Mouse (Mus musculus) inflammation-experienced regulatory T-cells, adult 6 months (primary cell): Measurements from ENCODE around the gene Zer1. TPM values are rescaled to one million over a fixed set of nuclear protein-coding genes. Genes with fewer than 3 reads are reported as not detected.
"Not testable (repeated sequence)": the region's sequence is repeated elsewhere in the genome, so short reads cannot be mapped to it uniquely, and the experiment has no call there.

Source experiments
- ATAC-seq: one replicate; pipeline ENCODE4 v1.8.0; 2017
- polyA plus RNA-seq, 3 experiments: library from polyadenylated mRNA; unstranded; fragments of 100-300 nt; shearing (Covaris generic); gene quantifications; one replicate each; pipeline ENCODE4 v1.2.1; 2017

Zer1 gene
- polyA plus RNA-seq, 3 experiments from 2014 or later = 9.1 to 29.1 (median 14.0) TPM

GRCm38 (mm10) chr2:30076959-30077358 lies 47.4 kb downstream of the Zer1 start:
- no peak for ATAC-seq

- no peak for ATAC-seq
These were observed 47.9 kb downstream of the Zer1 start for GRCm38 (mm10) chr2:30076439-30076838.

GRCm38 (mm10) chr2:30075625-30076024 lies 48.8 kb downstream of the Zer1 start:
- ATAC-seq = no peak

- ATAC-seq = no peak
These were observed 51.1 kb downstream of the Zer1 start for GRCm38 (mm10) chr2:30073285-30073684.

GRCm38 (mm10) chr2:30072875-30073274 lies 51.5 kb downstream of the Zer1 start:
- ATAC-seq = no peak

- ATAC-seq = no peak
These were observed 56.4 kb downstream of the Zer1 start for GRCm38 (mm10) chr2:30067962-30068361.

GRCm38 (mm10) chr2:30067031-30067888 lies 57.1 kb downstream of the Zer1 start:
- no peak for ATAC-seq

GRCm38 (mm10) chr2:30066046-30066901 lies 58.1 kb downstream of the Zer1 start:
- ATAC-seq = peak; percentile 71

GRCm38 (mm10) chr2:30064298-30064697 lies 60.1 kb downstream of the Zer1 start:
- no peak for ATAC-seq

- no peak for ATAC-seq
These were observed 60.6 kb downstream of the Zer1 start for GRCm38 (mm10) chr2:30063791-30064190.

- ATAC-seq = no peak
These were observed 61.1 kb downstream of the Zer1 start for GRCm38 (mm10) chr2:30063235-30063634.

GRCm38 (mm10) chr2:30062249-30063093 lies 61.9 kb downstream of the Zer1 start:
- peak; percentile 19 for ATAC-seq

- peak; percentile 30 for ATAC-seq
These were observed 62.9 kb downstream of the Zer1 start for GRCm38 (mm10) chr2:30061215-30062166.

GRCm38 (mm10) chr2:30058418-30058817 lies 66.0 kb downstream of the Zer1 start:
- no peak for ATAC-seq

GRCm38 (mm10) chr2:30057223-30057904 lies 67.0 kb downstream of the Zer1 start, which contains the start of gene Set:
Gene Set, plus strand, starts transcription at chr2:30057378.
- ATAC-seq = no peak

- ATAC-seq = no peak
These were observed 67.6 kb downstream of the Zer1 start for GRCm38 (mm10) chr2:30056736-30057135.

- ATAC-seq = not testable (repeated sequence)
These were observed 69.1 kb downstream of the Zer1 start for GRCm38 (mm10) chr2:30055310-30055709.

- ATAC-seq = peak; percentile 38
These were observed 72.2 kb downstream of the Zer1 start for GRCm38 (mm10) chr2:30051992-30052761.

GRCm38 (mm10) chr2:30049831-30050230 lies 74.6 kb downstream of the Zer1 start:
- no peak for ATAC-seq
